Mouse (Mus musculus) lung, embryonic 15.5 days (tissue): ENCODE measurements around the gene Scel. TPM values are rescaled to one million over a fixed set of nuclear protein-coding genes. Genes with fewer than 3 reads are reported as not detected.

Experiments used
- ATAC-seq: fragments of 200-750 bp; cut with Nextera tagmentation; 2 replicates; pipeline ENCODE4 v1.8.0; 2017; ENCODE audit warnings: moderate number of reproducible peaks, borderline replicate concordance; ENCODE audit not compliant: low FRiP score, low TSS enrichment; ENCODE audit errors: extremely low read depth
- H3K27ac ChIP-seq: fragments of 300-500 bp; sonication (generic); 2 replicates; pipeline ENCODE4 v1.5.1; 2015; ENCODE audit warnings: moderate library complexity, mild to moderate bottlenecking, inconsistent platforms
- H3K27me3 ChIP-seq: fragments of 300-500 bp; sonication (generic); 2 replicates; pipeline ENCODE4 v1.6.1; 2015; ENCODE audit warnings: inconsistent platforms
- H3K36me3 ChIP-seq: fragments of 300-500 bp; sonication (generic); 2 replicates; pipeline ENCODE4 v1.6.1; 2015; ENCODE audit warnings: inconsistent platforms
- H3K4me1 ChIP-seq: fragments of 300-500 bp; sonication (generic); 2 replicates; pipeline ENCODE4 v1.6.1; 2015; ENCODE audit warnings: inconsistent platforms
- H3K4me2 ChIP-seq: fragments of 300-500 bp; sonication (generic); 2 replicates; pipeline ENCODE4 v1.6.1; 2015; ENCODE audit warnings: inconsistent platforms, mild to moderate bottlenecking, moderate library complexity
- H3K4me3 ChIP-seq: fragments of 300-500 bp; sonication (generic); 2 replicates; pipeline ENCODE4 v1.5.1; 2015; ENCODE audit warnings: mild to moderate bottlenecking, inconsistent platforms
- H3K9ac ChIP-seq: fragments of 300-500 bp; sonication (generic); 2 replicates; pipeline ENCODE4 v1.6.1; 2015; ENCODE audit warnings: inconsistent platforms
- H3K9me3 ChIP-seq: fragments of 300-500 bp; sonication (generic); 2 replicates; pipeline ENCODE4 v1.6.1; 2016; ENCODE audit warnings: inconsistent platforms
- WGBS: fragments of 180-500 bp; shearing (Covaris S2); methylation state at CpG from one replicate; pipeline ENCODE4 v1.1.7; 2015; 5-methylcytosine and 5-hydroxymethylcytosine counted together
- polyA plus RNA-seq: library from polyadenylated mRNA; unstranded; fragments of >200 nt; fragmentation: Nextera tagmentation; extraction: Ambion mirVana; gene quantifications from 2 replicates; pipeline ENCODE4 v1.2.1, GENCODE M21; 2015

Scel gene
- polyA plus RNA-seq, 1 experiment from 2014 or later, result 0.89 TPM

DNA sequence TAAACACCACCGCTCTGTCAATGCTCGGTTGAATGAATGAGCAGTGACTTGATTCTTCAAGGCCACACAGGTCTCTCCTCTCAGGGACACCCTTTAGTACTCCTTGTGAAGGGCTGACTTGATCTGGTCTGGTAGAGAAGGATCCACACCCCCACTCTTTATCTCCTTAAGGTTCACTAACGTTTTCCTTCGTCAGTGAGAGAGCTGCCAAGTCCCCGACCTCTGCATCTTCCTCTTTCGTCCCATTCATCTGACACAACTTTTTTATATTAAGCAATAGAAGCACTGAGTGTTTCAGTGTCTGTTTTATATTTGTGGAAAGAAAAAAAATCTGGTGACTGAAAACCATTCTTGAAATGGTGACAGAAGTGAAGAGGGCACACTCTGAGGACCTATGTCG is 31.6 kb upstream of the Scel start:
- Histone ChIP-seq H3K4me3 (no peak overlapping the region), H3K9me3 (no peaks in the 10 kb centered on the region), H3K36me3 (no peaks in the 10 kb centered on the region), H3K4me1 (no peaks in the 10 kb centered on the region), H3K4me2 (no peak overlapping the region), H3K27me3 (no peaks in the 10 kb centered on the region), H3K27ac (no peak overlapping the region), H3K9ac (no peak overlapping the region)
- ATAC-seq, result no peak
- WGBS, result 63% methylated on average over 7 of the region's 7 CpGs

DNA sequence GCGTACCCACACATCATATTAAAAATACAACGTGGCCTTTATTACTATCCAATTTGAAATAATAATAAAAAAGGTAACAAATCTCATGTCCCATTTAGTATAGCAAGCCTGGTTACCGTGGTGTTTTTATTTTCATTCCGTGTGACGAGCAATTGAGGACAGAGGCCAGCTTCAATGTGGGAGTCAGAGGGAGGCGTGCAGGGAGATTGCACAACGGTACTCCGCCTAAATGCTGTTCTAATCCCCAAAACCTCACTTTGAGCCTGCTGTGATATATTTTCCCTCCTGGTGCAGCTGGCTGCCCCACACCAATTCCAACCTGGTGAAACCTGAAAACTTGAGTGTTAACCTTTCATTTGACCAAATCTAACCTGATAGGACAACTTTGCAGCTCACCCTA is 27.5 kb upstream of the Scel start:
- WGBS, result 84% methylated on average over 8 of the region's 8 CpGs
- no peak for ATAC-seq
- H3K9ac ChIP-seq, result no peak overlapping the region
- no peaks in the 10 kb centered on the region for H3K9me3 ChIP-seq
- H3K4me3 ChIP-seq, result no peak overlapping the region
- H3K27ac ChIP-seq, result no peak overlapping the region
- no peaks in the 10 kb centered on the region for H3K27me3 ChIP-seq
- no peak overlapping the region for H3K4me2 ChIP-seq
- H3K36me3 ChIP-seq, result no peaks in the 10 kb centered on the region
- no peaks in the 10 kb centered on the region for H3K4me1 ChIP-seq

GRCm38 (mm10) chr14:103486974-103487373 is 26.2 kb upstream of the Scel start:
- Histone ChIP-seq H3K4me2 (no peak overlapping the region), H3K36me3 (no peaks in the 10 kb centered on the region), H3K27ac (no peak overlapping the region), H3K4me3 (no peak overlapping the region), H3K4me1 (no peaks in the 10 kb centered on the region), H3K9me3 (no peaks in the 10 kb centered on the region), H3K9ac (no peak overlapping the region), H3K27me3 (no peaks in the 10 kb centered on the region)
- ATAC-seq, result no peak
- 78% methylated on average over 5 of the region's 5 CpGs for WGBS

GRCm38 (mm10) chr14:103488659-103489058 is 24.5 kb upstream of the Scel start:
- Histone ChIP-seq H3K4me3 (no peak overlapping the region), H3K9ac (no peak overlapping the region), H3K36me3 (no peaks in the 10 kb centered on the region), H3K4me1 (no peaks in the 10 kb centered on the region), H3K27me3 (no peaks in the 10 kb centered on the region), H3K4me2 (no peak overlapping the region), H3K27ac (no peak overlapping the region), H3K9me3 (0 out of 2 replicates have a peak, but pooled peaks cover 5% of the 10 kb centered on the region)
- ATAC-seq, result no peak
- WGBS, result 67% methylated on average over 3 of the region's 3 CpGs

- WGBS, result 57% methylated on average over 8 of the region's 8 CpGs
- Histone ChIP-seq H3K27me3 (no peaks in the 10 kb centered on the region), H3K4me2 (no peak overlapping the region), H3K27ac (no peak overlapping the region), H3K9me3 (no peaks in the 10 kb centered on the region), H3K4me3 (no peak overlapping the region), H3K36me3 (no peaks in the 10 kb centered on the region), H3K4me1 (peaks cover 6% of the 10 kb centered on the region; the same call in 1 of the 2 replicates), H3K9ac (no peak overlapping the region)
- peak; percentile 35; the same call in 1 of the 2 replicates for ATAC-seq
These were observed 14.9 kb upstream of the Scel start for GRCm38 (mm10) chr14:103498199-103498598.

- Histone ChIP-seq H3K4me3 (no peak overlapping the region), H3K36me3 (no peaks in the 10 kb centered on the region), H3K4me2 (no peak overlapping the region), H3K27me3 (no peaks in the 10 kb centered on the region), H3K4me1 (peaks cover 6% of the 10 kb centered on the region; the same call in 1 of the 2 replicates), H3K27ac (no peak overlapping the region), H3K9me3 (no peaks in the 10 kb centered on the region), H3K9ac (no peak overlapping the region)
- 57% methylated on average over 5 of the region's 5 CpGs for WGBS
- ATAC-seq, result peak; percentile 52; the same call in 1 of the 2 replicates
These were observed 14.5 kb upstream of the Scel start for GRCm38 (mm10) chr14:103498613-103499012.

DNA sequence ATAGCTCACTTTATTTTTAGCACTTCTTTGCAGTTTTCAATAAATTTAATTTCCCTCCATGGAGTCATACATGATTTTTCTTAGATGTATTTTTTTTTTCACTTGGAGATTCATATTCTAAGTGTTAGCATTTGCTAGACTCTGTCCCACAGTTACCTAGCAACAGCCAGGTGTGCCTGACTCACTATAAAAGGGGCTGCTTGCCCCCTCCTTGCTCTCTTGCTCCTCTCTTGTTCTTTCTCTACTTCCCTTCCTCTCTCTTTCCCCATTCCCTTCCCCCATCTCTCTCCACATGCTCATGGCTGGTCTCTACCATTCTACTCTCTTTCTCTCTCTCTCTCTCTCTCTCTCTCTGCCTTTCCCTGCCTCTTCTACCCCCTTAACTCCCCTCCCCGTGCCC is 14.1 kb upstream of the Scel start:
- Histone ChIP-seq H3K4me3 (no peak overlapping the region), H3K4me1 (peaks cover 6% of the 10 kb centered on the region; the same call in 1 of the 2 replicates), H3K9ac (no peak overlapping the region), H3K4me2 (no peak overlapping the region), H3K27ac (no peak overlapping the region), H3K27me3 (no peaks in the 10 kb centered on the region), H3K9me3 (no peaks in the 10 kb centered on the region), H3K36me3 (no peaks in the 10 kb centered on the region)
- 23% methylated on average over 1 of the region's 1 CpGs for WGBS
- no peak for ATAC-seq

DNA sequence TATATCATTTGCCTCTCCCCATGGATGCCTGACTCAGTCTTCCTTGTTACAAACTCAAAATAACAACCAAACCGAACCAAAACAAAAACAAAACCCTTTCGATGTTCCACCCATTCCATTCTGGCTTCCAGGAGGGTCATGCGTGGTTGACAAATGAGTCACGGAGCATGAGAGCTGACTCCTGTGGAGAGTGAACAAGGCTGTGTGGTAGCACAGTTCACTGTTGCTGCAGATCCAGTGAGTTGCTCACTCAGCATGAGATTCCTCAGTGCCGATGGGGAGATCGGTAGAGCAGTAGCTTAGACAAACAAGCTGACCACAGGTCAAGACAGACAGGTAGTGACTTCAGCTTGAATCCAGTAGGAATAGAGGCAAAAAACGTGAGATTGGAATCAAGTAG is 12.8 kb upstream of the Scel start:
- Histone ChIP-seq H3K27me3 (no peaks in the 10 kb centered on the region), H3K9ac (no peak overlapping the region), H3K9me3 (no peaks in the 10 kb centered on the region), H3K4me2 (no peak overlapping the region), H3K4me1 (peaks cover 6% of the 10 kb centered on the region; the same call in 1 of the 2 replicates), H3K4me3 (no peak overlapping the region), H3K27ac (no peak overlapping the region), H3K36me3 (no peaks in the 10 kb centered on the region)
- WGBS, result 44% methylated on average over 7 of the region's 7 CpGs
- no peak for ATAC-seq

GRCm38 (mm10) chr14:103500941-103501340 is 12.2 kb upstream of the Scel start:
- H3K36me3 ChIP-seq, result no peaks in the 10 kb centered on the region
- WGBS, result 23% methylated on average over 4 of the region's 4 CpGs
- peak; percentile 27; the same call in 1 of the 2 replicates for ATAC-seq

DNA sequence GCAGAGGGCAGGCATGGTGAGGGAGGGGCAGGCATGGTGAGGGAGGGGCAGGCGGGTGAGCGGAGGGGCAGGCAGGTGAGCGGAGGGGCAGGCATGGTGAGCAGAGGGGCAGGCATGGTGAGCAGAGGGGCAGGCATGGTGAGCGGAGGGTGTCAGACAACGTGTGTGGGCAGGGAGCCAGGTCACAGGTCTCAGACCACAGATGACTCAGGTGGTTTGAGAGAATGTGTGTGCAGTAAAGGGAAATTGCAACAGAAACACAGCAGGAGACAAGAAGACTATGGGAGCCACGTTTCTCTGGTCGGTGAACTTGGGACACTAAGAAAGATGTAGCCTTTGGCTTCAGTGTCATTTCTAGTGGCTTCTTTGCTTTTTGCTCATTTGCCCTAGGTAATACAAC is 8.6 kb upstream of the Scel start:
- no peak overlapping the region for H3K4me3 ChIP-seq
- no peak for ATAC-seq
- WGBS, result 70% methylated on average over 7 of the region's 7 CpGs

More at GRCm38 (mm10) chr14:103500941-103501340, 12.2 kb upstream of the Scel start:
- Histone ChIP-seq H3K27me3 (no peaks in the 10 kb centered on the region), H3K27ac (no peak overlapping the region), H3K4me2 (no peak overlapping the region), H3K9me3 (no peaks in the 10 kb centered on the region), H3K9ac (no peak overlapping the region), H3K4me3 (no peak overlapping the region), H3K4me1 (peaks cover 6% of the 10 kb centered on the region; the same call in 1 of the 2 replicates)

DNA sequence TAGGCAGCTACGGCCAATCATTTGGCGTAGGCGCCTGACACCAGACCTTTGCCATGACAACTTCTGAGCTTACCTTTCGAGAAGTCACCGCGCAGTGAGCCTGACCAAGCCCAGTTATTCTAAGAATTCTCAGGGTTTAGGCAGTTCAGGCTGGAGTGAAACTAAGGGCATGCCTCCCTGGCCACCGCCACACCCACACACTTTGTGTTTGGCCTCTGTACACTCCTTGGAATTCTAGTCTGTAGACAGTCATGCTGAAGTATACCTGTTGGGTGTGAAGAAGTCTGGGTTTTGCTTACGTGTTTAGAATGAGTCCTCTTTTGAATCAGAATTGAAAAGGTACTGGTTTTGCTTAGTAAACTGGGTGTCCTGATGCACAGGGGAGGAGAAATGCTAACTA is 3.6 kb upstream of the Scel start:
- 0 out of 2 replicates have a peak, but pooled peaks cover 3% of the 10 kb centered on the region for H3K4me1 ChIP-seq
- H3K27ac ChIP-seq, result no peak overlapping the region
- H3K9me3 ChIP-seq, result no peaks in the 10 kb centered on the region
- no peak overlapping the region for H3K9ac ChIP-seq
- no peak overlapping the region for H3K4me2 ChIP-seq
- WGBS, result 87% methylated on average over 8 of the region's 8 CpGs
- H3K27me3 ChIP-seq, result no peaks in the 10 kb centered on the region
- ATAC-seq, result no peak
- no peak overlapping the region for H3K4me3 ChIP-seq
- no peaks in the 10 kb centered on the region for H3K36me3 ChIP-seq

More for the DNA sequence above, 8.6 kb upstream of the Scel start:
- Histone ChIP-seq H3K9me3 (no peaks in the 10 kb centered on the region), H3K9ac (no peak overlapping the region), H3K4me1 (peaks cover 3% of the 10 kb centered on the region; the same call in 1 of the 2 replicates), H3K36me3 (no peaks in the 10 kb centered on the region), H3K4me2 (no peak overlapping the region), H3K27me3 (no peaks in the 10 kb centered on the region), H3K27ac (no peak overlapping the region)

GRCm38 (mm10) chr14:103513473-103513811 is 300 bp downstream of the Scel start:
- ATAC-seq, result no peak

GRCm38 (mm10) chr14:103515419-103515818 is 2.3 kb downstream of the Scel start:
- 69% methylated on average over 8 of the region's 8 CpGs for WGBS
- no peaks in the 10 kb centered on the region for H3K27me3 ChIP-seq

More at GRCm38 (mm10) chr14:103513473-103513811, 300 bp downstream of the Scel start:
- H3K36me3 ChIP-seq, result no peaks in the 10 kb centered on the region
- no peak overlapping the region for H3K9ac ChIP-seq
- no peaks in the 10 kb centered on the region for H3K9me3 ChIP-seq
- WGBS, result 45% methylated on average over 7 of the region's 7 CpGs
- peak overlapping the region; percentile 41 for H3K4me2 ChIP-seq
- no peak overlapping the region for H3K27ac ChIP-seq
- H3K4me3 ChIP-seq, result no peak overlapping the region
- H3K4me1 ChIP-seq, result 0 out of 2 replicates have a peak, but pooled peaks cover 3% of the 10 kb centered on the region
- H3K27me3 ChIP-seq, result no peaks in the 10 kb centered on the region

More at GRCm38 (mm10) chr14:103515419-103515818, 2.3 kb downstream of the Scel start:
- no peak overlapping the region for H3K27ac ChIP-seq
- no peaks in the 10 kb centered on the region for H3K36me3 ChIP-seq
- no peak for ATAC-seq
- no peak overlapping the region for H3K9ac ChIP-seq
- no peak overlapping the region for H3K4me3 ChIP-seq
- no peak overlapping the region for H3K4me2 ChIP-seq
- H3K9me3 ChIP-seq, result no peaks in the 10 kb centered on the region
- 0 out of 2 replicates have a peak, but pooled peaks cover 3% of the 10 kb centered on the region for H3K4me1 ChIP-seq
